Mouse (Mus musculus) embryonic facial prominence, embryonic 12.5 days (tissue): ENCODE measurements around the gene Asic4. TPM values are rescaled to one million over a fixed set of nuclear protein-coding genes. Genes with fewer than 3 reads are reported as not detected.

Experiments used
- polyA plus RNA-seq: library from polyadenylated mRNA; unstranded; fragments of >200 nt; fragmentation: Nextera tagmentation; extraction: Ambion mirVana; gene quantifications from 2 replicates; pipeline ENCODE4 v1.2.1, GENCODE M21; 2016

Asic4 gene
- polyA plus RNA-seq, 1 experiment from 2014 or later = 0.64 TPM

Other genes with a start within 250 kb of the Asic4 start
- gene Glb1l, start 239.6 kb upstream of the Asic4 start, polyA plus RNA-seq = 21.6 and 21.7 TPM in 2 replicates
- 132 and 138 TPM in 2 replicates for gene Stk16, start 239.6 kb upstream of the Asic4 start, polyA plus RNA-seq
- 16.2 and 18.7 TPM in 2 replicates for gene Tuba4a, start 230.6 kb upstream of the Asic4 start, polyA plus RNA-seq
- gene A630095N17Rik, start 218.3 kb upstream of the Asic4 start, polyA plus RNA-seq = not detected in 2 replicates
- gene Dnajb2, start 214.0 kb upstream of the Asic4 start, polyA plus RNA-seq = 40.0 and 45.0 TPM in 2 replicates
- 2.0 and 2.5 TPM in 2 replicates for gene Ptprn, start 185.9 kb upstream of the Asic4 start, polyA plus RNA-seq
- 1.8 and 5.4 TPM in 2 replicates for gene Resp18, start 172.0 kb upstream of the Asic4 start, polyA plus RNA-seq
- gene Dnpep, start 132.4 kb upstream of the Asic4 start, polyA plus RNA-seq = 136 and 143 TPM in 2 replicates
- 15.9 and 20.1 TPM in 2 replicates for gene Des, start 90.1 kb upstream of the Asic4 start, polyA plus RNA-seq
- 26.1 and 26.7 TPM in 2 replicates for gene Speg, start 75.1 kb upstream of the Asic4 start, polyA plus RNA-seq
- gene Gmppa, start 14.5 kb upstream of the Asic4 start, polyA plus RNA-seq = 61.1 and 64.6 TPM in 2 replicates
- gene Chpf, start 28.9 kb downstream of the Asic4 start, polyA plus RNA-seq = 32.5 and 33.5 TPM in 2 replicates
- 2.5 and 3.1 TPM in 2 replicates for gene Tmem198, start 29.1 kb downstream of the Asic4 start, polyA plus RNA-seq
- 101 and 104 TPM in 2 replicates for gene Obsl1, start 56.0 kb downstream of the Asic4 start, polyA plus RNA-seq
- gene Inha, start 56.6 kb downstream of the Asic4 start, polyA plus RNA-seq = 11.7 and 11.8 TPM in 2 replicates
- 28.0 and 28.7 TPM in 2 replicates for gene Stk11ip, start 71.1 kb downstream of the Asic4 start, polyA plus RNA-seq
- 33.1 and 33.7 TPM in 2 replicates for gene Slc4a3, start 95.8 kb downstream of the Asic4 start, polyA plus RNA-seq